Mouse (Mus musculus): ENCODE data around the gene Kif15.

The Kif15 gene

GRCm38 (mm10) chr9:122950643-122951475 lies at the start of gene Kif15, which contains the start of gene 1110059G10Rik:
Gene Kif15, plus strand, starts transcription at chr9:122951046.
Gene 1110059G10Rik, minus strand, starts transcription at chr9:122951000.
- DNase-seq (ENCODE audit: low read depth): peak; percentile 90

GRCm38 (mm10) chr9:122901047-122901446 lies 49.8 kb upstream of the Kif15 start:
- no peak for DNase-seq (ENCODE audit: low read depth)

DNA sequence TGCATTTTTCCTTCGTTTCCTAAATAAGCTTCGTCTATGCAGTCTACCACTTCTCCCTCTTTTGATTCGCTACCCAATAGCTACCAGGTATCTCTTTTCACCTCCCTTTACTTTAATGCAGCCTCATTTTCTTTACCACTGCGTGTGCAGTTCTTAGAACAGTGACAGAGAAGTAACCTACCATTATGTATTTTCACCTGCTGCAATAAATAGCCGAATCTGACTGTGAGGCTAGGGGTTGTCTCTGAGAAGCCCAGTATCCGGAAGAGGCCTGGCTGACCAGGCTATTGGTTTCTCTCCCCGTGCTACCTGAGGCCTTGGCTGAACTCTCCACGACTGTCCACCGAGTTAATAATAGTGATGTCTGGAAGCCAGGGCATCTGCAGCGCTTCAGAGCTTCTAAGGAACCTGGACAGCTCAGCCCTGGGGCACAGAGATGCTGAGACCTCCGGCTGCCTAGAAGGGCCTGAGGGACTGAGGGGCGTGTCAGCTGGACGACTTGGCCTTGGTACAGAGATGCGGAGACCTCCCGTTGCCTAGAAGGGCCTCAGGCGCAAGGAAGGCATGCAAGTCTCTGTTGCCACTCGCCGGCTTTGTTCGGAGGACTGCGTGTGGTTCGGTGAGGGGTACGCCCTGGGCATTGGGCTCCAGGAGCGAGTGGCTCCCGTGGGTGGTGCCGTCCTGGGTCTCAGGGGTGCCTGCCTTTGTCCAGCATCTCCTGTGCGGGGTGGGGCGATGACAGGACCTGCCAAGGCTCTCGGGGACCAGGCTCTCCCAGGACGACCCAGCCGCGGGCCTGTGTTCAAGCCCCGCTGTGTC lies 47.9 kb upstream of the Kif15 start:
- DNase-seq (ENCODE audit: low read depth): no peak

DNA sequence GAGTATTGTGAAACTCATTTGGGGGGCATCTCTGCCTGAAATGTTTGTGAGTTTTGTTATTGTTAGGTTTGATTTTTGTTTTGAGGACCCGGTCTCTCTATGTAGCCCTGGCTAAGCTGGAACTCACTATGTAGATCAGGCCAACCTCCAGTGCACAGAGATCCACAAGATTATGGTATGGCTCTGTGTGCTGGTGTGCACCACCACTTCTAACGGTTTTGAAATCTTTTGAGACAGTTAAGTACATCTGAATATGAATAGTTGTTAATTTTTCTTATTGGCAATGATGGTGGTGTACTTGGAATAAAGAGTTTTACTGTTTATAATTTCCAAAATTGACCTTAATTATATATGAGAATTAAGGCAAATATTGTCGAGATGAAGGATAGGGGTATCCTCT lies 28.4 kb upstream of the Kif15 start:
- DNase-seq (ENCODE audit: low read depth): no peak

DNA sequence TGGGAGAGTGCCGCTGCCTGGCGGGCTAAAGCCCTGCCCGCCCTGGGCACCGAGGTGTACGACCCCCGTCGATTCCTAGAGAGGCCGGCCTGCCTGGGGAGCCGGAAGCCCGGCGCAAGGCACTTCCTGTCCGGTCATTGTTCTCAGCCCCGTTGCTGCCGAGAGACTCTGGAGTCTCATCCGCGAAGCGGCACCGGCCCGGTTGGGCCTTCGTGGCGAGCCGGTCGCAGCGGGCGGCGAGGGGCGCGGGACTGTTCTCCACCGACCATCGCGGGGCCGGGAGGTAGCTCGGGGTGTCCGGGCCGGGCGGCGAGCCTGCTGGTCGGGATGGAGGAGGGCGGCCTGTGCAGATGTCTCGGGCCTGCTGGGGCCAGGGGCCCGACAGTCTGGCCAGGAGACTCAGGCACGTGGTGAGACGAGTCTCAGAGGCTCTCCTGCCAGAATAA lies 27.9 kb upstream of the Kif15 start, which contains the start of gene Zfp105:
Gene Zfp105, plus strand, starts transcription at position 137 of the 446 bp plus-strand sequence.
- DNase-seq (ENCODE audit: low read depth): no peak

DNA sequence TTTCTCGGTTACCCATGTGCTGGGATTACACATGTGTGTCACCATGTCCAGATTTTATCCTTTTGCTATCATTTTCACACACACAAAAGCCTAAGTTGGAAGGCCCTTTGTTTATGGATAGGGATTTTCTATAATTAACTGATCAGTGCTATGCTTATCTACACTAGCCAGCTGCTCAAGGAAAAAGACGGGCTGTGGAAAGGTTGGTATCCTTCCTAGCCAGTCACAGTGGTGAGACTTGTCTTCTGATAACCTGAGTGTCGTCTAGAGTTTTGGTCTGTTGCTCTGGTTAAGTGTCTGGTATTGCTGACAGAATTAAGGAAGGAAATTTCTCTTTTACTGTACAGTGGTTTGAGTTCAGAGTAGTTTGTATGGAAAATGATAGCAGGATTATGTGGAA lies 21.9 kb upstream of the Kif15 start:
- DNase-seq (ENCODE audit: low read depth): no peak

GRCm38 (mm10) chr9:122998406-122999192 lies 47.8 kb downstream of the Kif15 start:
- no peak for DNase-seq (ENCODE audit: low read depth)

DNA sequence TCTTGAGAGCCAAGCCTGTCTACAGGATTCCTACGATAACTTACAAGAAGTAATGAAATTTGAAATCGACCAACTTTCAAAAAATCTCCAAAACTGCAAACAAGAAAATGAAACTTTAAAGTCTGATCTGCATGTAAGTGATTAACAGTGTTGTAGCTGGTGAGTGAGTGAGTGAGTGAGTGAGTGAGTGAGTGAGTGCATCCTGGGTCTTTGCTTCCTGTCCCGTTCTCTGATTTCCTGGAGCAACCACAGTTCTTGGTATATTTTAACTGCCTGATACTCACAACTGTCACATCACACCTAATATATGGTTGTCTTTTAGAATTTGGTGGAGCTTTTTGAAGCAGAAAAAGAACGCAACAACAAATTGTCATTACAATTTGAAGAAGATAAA lies 48.3 kb downstream of the Kif15 start:
- DNase-seq (ENCODE audit: low read depth): no peak

DNA sequence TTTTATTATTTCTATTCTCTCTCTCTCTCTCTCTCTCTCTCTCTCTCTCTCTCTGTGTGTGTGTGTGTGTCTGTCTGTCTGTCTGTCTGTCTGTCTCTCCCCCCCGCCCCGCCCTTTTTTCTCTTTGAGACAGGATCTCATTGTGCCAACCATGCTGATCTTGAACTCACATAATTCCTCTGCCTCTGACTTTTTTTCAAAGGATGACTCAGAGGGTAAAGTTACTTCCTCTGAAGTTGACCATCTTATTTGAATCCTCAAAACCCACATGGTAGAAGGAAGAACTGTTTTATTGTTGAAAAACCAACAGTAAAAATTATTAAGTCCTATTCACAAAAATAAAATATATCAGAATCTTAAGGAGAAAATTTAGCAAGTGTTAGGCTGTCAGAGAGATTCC lies 53.9 kb downstream of the Kif15 start:
- no peak for DNase-seq (ENCODE audit: low read depth)

DNA sequence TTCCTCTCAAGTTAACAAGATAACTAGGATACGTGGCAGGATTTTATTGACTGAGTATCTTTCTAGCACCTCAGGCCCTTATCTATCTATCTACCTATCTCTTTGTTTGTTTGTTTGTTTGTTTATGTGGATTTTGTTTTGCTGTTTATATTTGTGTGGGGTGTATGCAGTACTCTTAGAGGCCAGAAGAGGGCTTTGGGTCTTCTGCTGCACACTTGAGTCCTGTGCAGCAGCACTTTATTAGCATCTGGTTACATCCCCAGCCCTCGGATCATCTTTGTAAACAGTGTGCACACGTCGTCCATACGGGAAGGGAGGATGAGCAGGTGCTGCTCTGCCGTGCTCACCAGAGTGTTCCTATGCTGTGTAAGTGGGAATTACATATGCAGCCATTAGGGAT lies 55.2 kb downstream of the Kif15 start:
- DNase-seq (ENCODE audit: low read depth): no peak

DNA sequence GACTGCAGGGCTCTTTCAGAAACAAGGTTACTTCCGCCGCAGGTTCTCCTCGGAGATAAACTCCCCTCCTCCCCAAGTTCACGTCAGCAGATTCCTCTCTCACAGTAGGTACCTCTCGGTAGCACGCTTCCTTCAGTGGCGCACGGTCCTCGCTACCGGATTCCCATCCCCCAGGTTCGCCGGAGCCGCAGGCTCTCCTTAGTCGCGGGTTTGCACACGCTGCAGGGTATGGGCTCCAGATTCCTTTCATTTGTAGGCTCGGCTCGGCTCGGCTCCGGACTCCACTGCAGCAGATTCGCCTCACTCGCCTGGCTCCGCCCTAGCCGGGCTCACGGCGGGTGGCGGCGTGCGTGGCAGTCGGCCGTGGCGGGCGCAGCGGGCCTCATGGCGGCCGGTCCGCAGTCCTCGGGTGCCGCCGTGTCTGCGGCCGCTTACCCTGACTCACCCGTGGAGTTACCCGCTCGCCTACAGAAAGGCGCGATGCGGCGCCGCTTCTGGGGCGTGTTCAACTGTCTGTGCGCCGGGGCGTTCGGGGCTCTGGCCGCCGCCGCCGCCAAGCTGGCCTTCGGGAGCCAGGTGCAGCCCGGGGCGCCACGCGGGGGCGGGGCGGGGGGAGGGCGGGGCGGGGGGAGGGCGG lies 70.3 kb downstream of the Kif15 start, which contains the start of gene Tmem42:
Gene Tmem42, plus strand, starts transcription at position 332 of the 637 bp plus-strand sequence.
- DNase-seq (ENCODE audit: low read depth): peak; percentile 56

- DNase-seq (ENCODE audit: low read depth): no peak
Observed at GRCm38 (mm10) chr9:123021636-123022379, 71.0 kb downstream of the Kif15 start.

GRCm38 (mm10) chr9:123024201-123024600 lies 73.4 kb downstream of the Kif15 start:
- DNase-seq (ENCODE audit: low read depth): no peak

GRCm38 (mm10) chr9:123031496-123032246 lies 80.8 kb downstream of the Kif15 start:
- no peak for DNase-seq (ENCODE audit: low read depth)

DNA sequence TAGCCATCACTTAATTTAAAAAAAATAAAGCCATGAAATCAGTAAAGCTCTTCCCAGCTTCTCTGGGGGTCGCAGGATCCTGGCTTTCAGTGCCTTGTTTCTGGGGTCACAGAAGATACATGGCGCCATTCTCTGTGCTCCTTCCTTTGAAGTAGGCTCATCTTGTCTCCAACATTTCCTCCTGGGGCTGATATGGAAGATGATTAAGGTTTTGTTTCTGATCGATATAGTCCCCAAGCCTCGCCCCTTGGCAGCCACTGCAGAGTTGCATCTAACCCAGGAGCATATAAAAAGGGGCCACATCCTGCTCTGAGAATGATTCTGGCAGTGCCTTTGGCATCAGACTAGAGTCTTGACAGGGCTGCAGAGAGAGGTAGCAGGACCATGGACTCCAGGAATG lies 83.6 kb downstream of the Kif15 start, which contains the start of gene Tgm4:
Gene Tgm4, plus strand, starts transcription at position 301 of the 400 bp plus-strand sequence.
- no peak for DNase-seq (ENCODE audit: low read depth)

- no peak for DNase-seq (ENCODE audit: low read depth)
Observed at GRCm38 (mm10) chr9:123047665-123048064, 96.8 kb downstream of the Kif15 start.

DNA sequence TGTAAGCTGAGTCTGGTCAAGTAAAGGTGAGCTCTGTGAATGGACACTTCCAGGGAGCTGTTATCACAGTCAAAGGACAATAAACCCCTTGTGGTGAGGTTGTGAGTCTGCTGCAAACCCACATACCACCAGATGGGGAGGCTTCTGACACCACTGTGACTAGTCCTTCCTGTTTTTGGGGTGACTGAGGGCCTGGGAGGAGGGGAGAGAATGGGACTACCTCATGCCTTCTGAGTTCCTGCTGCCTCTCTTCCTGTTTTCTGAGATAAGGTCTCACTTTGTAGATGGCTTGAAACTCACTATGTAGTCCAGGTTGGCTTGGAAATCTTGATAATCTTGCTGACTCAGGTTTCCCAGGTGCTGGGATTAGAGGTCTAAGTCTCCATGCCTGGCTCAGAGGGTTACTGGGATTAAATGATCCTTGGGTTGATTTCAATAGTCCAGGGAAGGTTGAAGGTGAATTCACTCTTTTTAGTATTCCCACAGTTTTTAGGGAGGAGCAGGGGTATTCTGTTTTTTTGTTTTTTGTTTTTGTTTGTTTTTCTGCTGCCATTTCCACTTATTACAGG lies 108.0 kb downstream of the Kif15 start:
- DNase-seq (ENCODE audit: low read depth): no peak

DNA sequence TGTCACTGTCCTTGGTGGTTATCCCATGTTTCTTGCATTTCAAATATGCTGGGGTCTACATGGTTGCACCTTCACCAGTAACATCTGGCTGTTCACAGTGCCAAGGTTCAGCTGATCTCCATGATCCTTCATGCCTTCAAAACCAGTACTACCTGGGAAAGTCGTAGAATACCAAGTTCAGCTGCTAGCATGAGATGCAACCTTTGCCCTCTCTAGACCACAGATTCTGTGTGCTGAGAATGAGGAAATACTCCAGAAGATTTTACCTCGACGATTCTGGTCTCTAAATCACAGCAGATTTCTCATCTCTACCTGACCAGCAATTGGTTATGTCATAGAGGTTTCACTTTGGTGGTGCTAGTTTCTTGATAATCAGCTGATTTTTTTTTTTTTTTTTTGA lies 109.3 kb downstream of the Kif15 start:
- DNase-seq (ENCODE audit: low read depth): no peak
